Mouse (Mus musculus) liver, adult 2 months (tissue): ENCODE results near the gene Prdm10. TPM values are rescaled to one million over a fixed set of nuclear protein-coding genes. Genes with fewer than 3 reads are reported as not detected.

Experiments used
- DNase-seq: peaks from one replicate; pipeline ENCODE4 v3.0.0-alpha.2; 2011; ENCODE audit warnings: low read depth, low spot score; ENCODE audit errors: extremely low read depth
- H3K27ac ChIP-seq: fragments of 200-500 bp; replicated peaks from 2 replicates; pipeline ENCODE4 v1.5.1; 2012; ENCODE audit warnings: low read depth, mild to moderate bottlenecking, control low read depth, inconsistent platforms, low read length; ENCODE audit not compliant: insufficient read depth
- H3K27me3 ChIP-seq: fragments of 200-500 bp; 2 replicates; pipeline ENCODE4 v1.6.1; 2012; ENCODE audit warnings: mild to moderate bottlenecking, moderate library complexity, low read length, inconsistent platforms; ENCODE audit not compliant: control insufficient read depth, insufficient read depth
- H3K36me3 ChIP-seq: fragments of 200-500 bp; 2 replicates; pipeline ENCODE4 v1.6.1; 2012; ENCODE audit warnings: low read length, inconsistent platforms; ENCODE audit not compliant: control insufficient read depth, insufficient read depth
- H3K4me1 ChIP-seq: fragments of 200-500 bp; 2 replicates; pipeline ENCODE4 v1.6.1; 2011; ENCODE audit warnings: low read length; ENCODE audit not compliant: control insufficient read depth, insufficient read depth
- H3K4me3 ChIP-seq: fragments of 200-500 bp; 2 replicates; pipeline ENCODE4 v1.5.1; 2011; ENCODE audit warnings: low read depth, mild to moderate bottlenecking, control low read depth, low read length, moderate library complexity; ENCODE audit not compliant: insufficient read depth
- H3K79me2 ChIP-seq: fragments of 200-500 bp; 2 replicates; pipeline ENCODE4 v1.6.1; 2012; ENCODE audit warnings: inconsistent platforms, mild to moderate bottlenecking, low read length, moderate library complexity; ENCODE audit not compliant: control insufficient read depth, insufficient read depth
- H3K9ac ChIP-seq: fragments of 200-500 bp; 2 replicates; pipeline ENCODE4 v1.6.1; 2012; ENCODE audit warnings: low read depth, mild to moderate bottlenecking, control low read depth, inconsistent platforms, low read length
- CTCF ChIP-seq: fragments of 200-500 bp; IDR thresholded peaks from 2 replicates; pipeline ENCODE4 v1.5.1; 2011; ENCODE audit warnings: low read depth, low read length, control low read depth
- POLR2A ChIP-seq: fragments of 200-500 bp; IDR thresholded peaks from 2 replicates; pipeline ENCODE4 v1.6.1; 2011; ENCODE audit warnings: low read length, control low read depth; ENCODE audit not compliant: insufficient read depth; ENCODE audit errors: extremely low read depth
- WGBS: fragments of 180-500 bp; shearing (Covaris S2); methylation state at CpG from one replicate; pipeline ENCODE4 v1.1.7; 2018; 5-methylcytosine and 5-hydroxymethylcytosine counted together
- polyA plus RNA-seq: library from polyadenylated mRNA; depleted of rRNA; stranded (reverse); fragments of >200 nt; gene quantifications from 2 replicates; pipeline ENCODE4 v1.2.3, GENCODE M21; 2012
- total RNA-seq: library from RNA; depleted of rRNA; stranded (reverse); fragments of >200 nt; gene quantifications from 2 replicates; pipeline ENCODE4 v1.2.3, GENCODE M21; 2014

Prdm10 gene
- total and polyA plus RNA-seq, 2 experiments: 2.7 to 4.8 TPM

- peak overlapping the region; percentile 100 for H3K4me3 ChIP-seq
- H3K4me1 ChIP-seq: peaks cover 11% of the 10 kb centered on the region
- H3K27me3 ChIP-seq: no peaks in the 10 kb centered on the region
- no peak for DNase-seq
- H3K9ac ChIP-seq: peak overlapping the region; percentile 99
- peaks cover 7% of the 10 kb centered on the region; the same call in 1 of the 2 replicates for H3K79me2 ChIP-seq
- under 1% methylated on average over 59 of the region's 63 CpGs for WGBS
- H3K36me3 ChIP-seq: no peaks in the 10 kb centered on the region
- peak overlapping the region; percentile 99 for H3K27ac ChIP-seq
- TF ChIP-seq CTCF (no peak), POLR2A (no peak)
These were observed 799 bp downstream of the Prdm10 start for GRCm38 (mm10) chr9:31281011-31281662.

- Histone ChIP-seq H3K79me2 (peaks cover 8% of the 10 kb centered on the region; the same call in 1 of the 2 replicates), H3K27me3 (no peaks in the 10 kb centered on the region), H3K4me1 (peaks cover 11% of the 10 kb centered on the region), H3K4me3 (peak overlapping the region; percentile 100), H3K9ac (peak overlapping the region; percentile 99), H3K27ac (peak overlapping the region; percentile 99), H3K36me3 (no peaks in the 10 kb centered on the region)
- WGBS: 2% methylated on average over 11 of the region's 11 CpGs
- TF ChIP-seq CTCF (0 out of 2 replicates have a peak, but pooled peaks have one; percentile 3), POLR2A (peak; percentile 47)
- DNase-seq: peak; percentile 86
These were observed 1.3 kb downstream of the Prdm10 start for GRCm38 (mm10) chr9:31281663-31282015.

GRCm38 (mm10) chr9:31282536-31282935 is 2.2 kb downstream of the Prdm10 start:
- H3K36me3 ChIP-seq: no peaks in the 10 kb centered on the region
- H3K4me3 ChIP-seq: no peak overlapping the region
- H3K9ac ChIP-seq: no peak overlapping the region
- no peak overlapping the region for H3K27ac ChIP-seq
- no peak for TF ChIP-seq CTCF
- no peak for TF ChIP-seq POLR2A
- H3K27me3 ChIP-seq: no peaks in the 10 kb centered on the region
- 77% methylated on average over 4 of the region's 4 CpGs for WGBS
- peaks cover 13% of the 10 kb centered on the region for H3K79me2 ChIP-seq
- H3K4me1 ChIP-seq: peaks cover 11% of the 10 kb centered on the region
- no peak for DNase-seq

GRCm38 (mm10) chr9:31283044-31283443 is 2.7 kb downstream of the Prdm10 start:
- no peak for DNase-seq
- Histone ChIP-seq H3K9ac (no peak overlapping the region), H3K27ac (no peak overlapping the region), H3K79me2 (peaks cover 13% of the 10 kb centered on the region), H3K4me3 (no peak overlapping the region), H3K27me3 (no peaks in the 10 kb centered on the region), H3K4me1 (peaks cover 11% of the 10 kb centered on the region), H3K36me3 (no peaks in the 10 kb centered on the region)
- WGBS: 82% methylated on average over 4 of the region's 4 CpGs
- TF ChIP-seq POLR2A: no peak
- TF ChIP-seq CTCF: no peak

GRCm38 (mm10) chr9:31283911-31284310 is 3.6 kb downstream of the Prdm10 start:
- H3K36me3 ChIP-seq: no peaks in the 10 kb centered on the region
- TF ChIP-seq CTCF (no peak), POLR2A (no peak)
- peaks cover 13% of the 10 kb centered on the region for H3K79me2 ChIP-seq
- 90% methylated on average over 3 of the region's 3 CpGs for WGBS
- DNase-seq: no peak
- no peak overlapping the region for H3K27ac ChIP-seq
- no peak overlapping the region for H3K9ac ChIP-seq
- peaks cover 7% of the 10 kb centered on the region for H3K4me1 ChIP-seq
- no peaks in the 10 kb centered on the region for H3K27me3 ChIP-seq
- H3K4me3 ChIP-seq: no peak overlapping the region

- Histone ChIP-seq H3K9ac (peak overlapping the region; percentile 39), H3K27me3 (no peaks in the 10 kb centered on the region), H3K4me1 (peaks cover 7% of the 10 kb centered on the region), H3K79me2 (peaks cover 16% of the 10 kb centered on the region), H3K36me3 (no peaks in the 10 kb centered on the region), H3K27ac (peak overlapping the region; percentile 73), H3K4me3 (no peak overlapping the region)
- DNase-seq: peak; percentile 78
- 40% methylated on average over 14 of the region's 14 CpGs for WGBS
- TF ChIP-seq POLR2A (no peak), CTCF (no peak)
These were observed 10.0 kb downstream of the Prdm10 start for GRCm38 (mm10) chr9:31290201-31290862.
